Mouse (Mus musculus): ENCODE measurements around the gene Immp2l.

Gene Immp2l

GRCm38 (mm10) chr12:41047085-41047766 is 23.3 kb downstream of the Immp2l start:
- in situ Hi-C loops (cut with MboI, MseI): loop anchor here (25.0 kb wide), 1 partner anchor 810 kb away; the partner anchor contains the start of gene Ifrd1

- in situ Hi-C loops (cut with MboI, MseI): no loop called here
Observed at GRCm38 (mm10) chr12:41050945-41051344, 27.1 kb downstream of the Immp2l start.

DNA sequence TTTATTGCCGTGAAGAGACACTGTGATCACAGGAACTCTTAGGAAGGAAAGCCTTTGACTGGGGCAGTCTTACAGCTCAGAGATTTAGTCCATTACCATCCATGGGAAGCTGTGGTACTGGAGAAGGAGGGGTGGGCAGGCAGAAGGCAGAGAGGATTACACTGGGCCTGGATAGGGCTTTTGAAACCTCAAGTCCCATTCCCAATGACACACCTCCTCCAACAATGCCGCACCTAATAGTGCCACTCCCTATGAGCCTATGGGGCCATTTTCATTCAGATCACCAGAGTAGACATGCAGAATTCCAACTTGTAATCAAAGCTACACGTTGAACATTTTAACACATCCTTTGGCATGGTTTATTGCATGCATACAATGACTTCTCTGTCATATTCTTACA is 29.0 kb downstream of the Immp2l start:
- in situ Hi-C loops (cut with MboI, MseI): no loop called here

DNA sequence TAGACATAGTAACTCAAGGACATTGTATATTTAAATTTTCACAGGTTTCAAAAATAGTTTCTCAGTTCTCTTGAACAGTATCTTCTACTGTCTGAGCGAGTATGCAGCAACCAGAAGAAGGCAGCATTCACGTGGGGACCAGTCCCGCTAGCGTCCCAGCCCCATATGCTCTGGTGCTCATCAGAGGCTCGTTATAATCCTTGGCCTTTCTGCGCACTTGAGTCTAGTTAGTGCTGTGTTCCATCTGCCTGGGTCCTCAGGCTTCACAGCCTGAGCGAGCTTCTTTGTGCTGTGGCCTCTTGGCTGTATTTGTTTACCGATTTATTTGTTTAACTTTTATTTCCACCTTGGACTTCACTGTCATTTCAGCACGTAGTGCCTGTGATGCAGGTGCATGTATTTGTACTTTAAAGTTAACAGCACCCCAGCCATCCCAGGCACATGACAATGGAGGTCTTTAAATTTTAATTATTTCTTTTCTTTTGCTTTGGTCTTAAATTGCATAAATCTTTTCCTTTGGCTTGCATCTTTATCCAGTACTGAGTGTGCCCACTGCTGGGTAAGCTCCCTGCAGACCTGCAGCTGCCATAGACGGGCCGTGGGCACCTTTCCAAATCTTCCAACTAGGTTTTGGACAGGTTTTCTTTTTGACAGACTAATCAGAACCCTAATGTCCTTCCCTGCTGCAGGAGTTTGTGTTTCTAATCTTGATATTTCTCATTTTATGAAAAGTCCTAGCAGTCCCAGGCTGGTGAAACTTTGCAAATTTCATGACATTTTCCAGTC is 30.3 kb downstream of the Immp2l start:
- in situ Hi-C loops (cut with MboI, MseI): no loop called here

GRCm38 (mm10) chr12:41055941-41056340 is 32.1 kb downstream of the Immp2l start:
- in situ Hi-C loops (cut with MboI, MseI): no loop called here

GRCm38 (mm10) chr12:41063281-41063680 is 39.4 kb downstream of the Immp2l start:
- in situ Hi-C loops (cut with MboI, MseI): no loop called here

GRCm38 (mm10) chr12:41081843-41082242 is 58.0 kb downstream of the Immp2l start:
- in situ Hi-C loops (cut with MboI, MseI): no loop called here

- in situ Hi-C loops (cut with MboI, MseI): no loop called here
Observed at GRCm38 (mm10) chr12:41084370-41085089, 60.6 kb downstream of the Immp2l start.

GRCm38 (mm10) chr12:41089931-41090366 is 66.1 kb downstream of the Immp2l start:
- in situ Hi-C loops (cut with MboI, MseI): no loop called here

DNA sequence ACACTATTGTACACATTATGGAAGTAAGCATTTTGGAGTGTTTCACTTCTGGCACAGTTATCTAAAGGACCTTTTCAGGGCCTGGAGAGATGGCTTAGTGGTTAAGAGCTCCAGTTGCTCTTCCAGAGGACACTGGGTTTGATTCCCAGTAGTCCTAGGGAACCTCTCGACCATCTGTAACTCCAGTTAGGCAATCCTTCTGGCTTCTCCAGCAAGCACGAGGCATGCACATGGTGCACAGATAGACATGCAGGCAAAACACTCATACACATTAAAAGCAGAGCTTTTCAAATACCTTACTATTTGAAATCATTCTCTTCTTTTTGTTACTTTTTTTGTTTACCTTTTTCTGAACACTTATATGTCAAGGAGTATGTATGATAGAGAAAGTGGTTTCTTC is 66.9 kb downstream of the Immp2l start:
- in situ Hi-C loops (cut with MboI, MseI): no loop called here

DNA sequence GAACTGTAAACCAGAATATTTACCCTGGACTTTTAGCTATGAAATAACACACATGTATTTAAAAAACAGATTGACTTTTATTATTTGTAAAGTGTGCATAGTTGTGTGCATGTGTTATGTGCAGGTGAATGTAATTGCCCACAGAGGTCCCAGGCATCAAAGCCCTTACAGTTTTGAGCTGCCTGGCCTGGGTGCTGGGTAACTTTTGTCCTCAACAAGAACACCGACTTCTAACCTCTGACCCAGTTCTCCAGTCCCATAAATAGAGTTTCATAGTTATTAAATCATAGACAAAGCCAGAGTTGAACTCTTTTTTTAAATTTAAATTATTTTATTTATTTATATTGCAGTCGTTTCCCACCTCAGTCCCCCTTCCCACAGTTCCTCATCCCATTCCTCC is 67.4 kb downstream of the Immp2l start:
- in situ Hi-C loops (cut with MboI, MseI): no loop called here

- in situ Hi-C loops (cut with MboI, MseI): no loop called here
Observed at GRCm38 (mm10) chr12:41096045-41096444, 72.2 kb downstream of the Immp2l start.

DNA sequence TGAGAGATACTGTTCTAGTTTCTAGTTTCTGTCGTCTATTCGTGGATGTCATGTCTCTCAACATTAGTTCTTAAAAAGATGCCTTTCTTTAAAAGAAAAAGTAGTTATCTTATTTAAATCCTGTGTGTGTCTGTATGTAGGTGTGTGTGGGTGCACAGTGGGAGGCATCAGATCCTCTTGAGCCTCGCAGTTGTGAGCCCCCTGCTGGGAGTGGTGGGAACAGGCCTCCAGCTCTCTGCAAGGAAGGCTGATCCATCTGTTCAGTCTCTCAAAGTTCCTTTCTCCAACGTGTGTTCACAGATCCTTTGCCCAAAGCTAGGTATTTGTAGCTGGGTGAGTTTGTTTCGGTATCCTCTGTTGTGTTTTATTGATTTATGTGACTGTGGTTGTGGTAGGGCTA is 73.5 kb downstream of the Immp2l start:
- in situ Hi-C loops (cut with MboI, MseI): no loop called here

DNA sequence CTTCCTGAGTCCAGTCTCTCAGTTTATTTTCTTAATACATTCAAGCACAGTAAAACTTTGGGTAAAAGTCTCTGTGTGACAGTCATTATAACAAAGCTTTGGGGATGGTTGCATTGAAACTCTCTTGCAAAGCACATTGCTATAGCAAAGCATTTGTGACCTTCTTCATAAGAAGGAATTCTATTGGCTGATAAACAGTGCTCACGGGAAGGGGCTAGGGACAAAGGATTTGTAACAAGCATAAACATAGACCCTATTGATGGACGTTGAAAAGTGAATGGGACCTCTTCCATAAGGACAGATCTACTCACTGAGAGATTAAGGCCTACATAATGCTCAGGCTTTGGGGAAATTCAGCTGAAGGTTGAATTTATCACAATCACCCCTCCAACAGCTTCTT is 85.1 kb downstream of the Immp2l start:
- in situ Hi-C loops (cut with MboI, MseI): loop anchor here (25.0 kb wide), 1 partner anchor 378 kb away; the partner anchor contains the start of gene Lrrn3

DNA sequence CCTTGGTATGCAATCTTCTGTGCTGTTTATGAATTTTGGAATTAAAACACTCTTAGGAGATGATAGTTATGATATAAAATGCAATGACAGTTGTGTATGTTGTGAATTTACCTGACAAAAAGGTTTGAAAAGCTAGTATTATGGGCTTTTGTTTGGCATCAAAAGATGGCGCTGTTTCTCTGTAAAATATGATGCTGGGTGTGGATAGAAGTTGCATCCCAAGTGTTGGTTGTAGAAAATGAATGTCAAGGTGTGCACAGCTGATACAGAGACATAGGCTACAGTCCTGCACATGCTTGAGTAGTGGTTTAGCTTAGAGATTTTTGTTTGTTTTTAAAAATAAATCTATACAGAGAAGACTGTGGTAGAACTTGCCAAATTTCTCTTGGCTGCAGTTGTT is 87.6 kb downstream of the Immp2l start:
- in situ Hi-C loops (cut with MboI, MseI): loop anchor here (25.0 kb wide), 1 partner anchor 376 kb away; the partner anchor contains the start of gene Lrrn3

- in situ Hi-C loops (cut with MboI, MseI): loop anchor here (25.0 kb wide), 1 partner anchor 375 kb away; the partner anchor contains the start of gene Lrrn3
Observed at GRCm38 (mm10) chr12:41112137-41112536, 88.2 kb downstream of the Immp2l start.

DNA sequence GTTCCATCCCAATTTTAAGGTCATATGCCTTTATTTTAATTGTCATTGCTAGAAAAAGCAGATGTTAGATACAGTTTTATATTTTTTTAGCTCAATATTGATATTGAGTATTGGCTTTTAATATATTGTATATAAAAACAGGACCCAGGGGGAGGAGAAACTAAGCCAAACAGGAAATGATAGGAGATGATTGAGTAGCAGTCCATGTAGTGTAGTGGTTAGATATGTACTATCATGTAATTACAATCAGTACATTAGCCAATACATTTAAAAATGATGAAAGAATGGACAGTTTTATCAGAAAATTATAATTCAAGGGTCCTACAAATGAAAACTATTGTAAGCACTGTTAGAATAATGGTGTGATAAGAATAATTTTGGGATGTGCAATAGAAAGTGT is 94.5 kb downstream of the Immp2l start:
- in situ Hi-C loops (cut with MboI, MseI): loop anchor here (25.0 kb wide), 1 partner anchor 369 kb away; the partner anchor contains the start of gene Lrrn3

DNA sequence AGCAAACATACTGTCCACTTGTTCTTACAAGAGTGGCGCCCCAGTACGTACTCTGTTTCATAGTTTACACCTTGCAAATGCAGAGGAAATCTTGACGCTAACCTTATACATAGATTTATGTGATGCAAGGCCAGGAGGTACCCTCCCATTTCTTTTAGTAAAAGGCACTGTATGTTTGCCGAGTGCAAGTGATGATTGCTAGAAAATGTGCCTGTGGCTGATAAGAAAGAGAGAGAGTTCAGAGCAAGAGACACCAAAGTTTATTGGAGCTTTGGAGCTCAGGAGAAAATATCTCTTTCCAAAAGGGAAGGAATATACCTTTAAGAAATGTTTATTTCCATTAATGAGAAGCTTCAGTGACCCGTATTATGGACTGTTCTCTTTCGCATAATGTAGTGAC is 95.8 kb downstream of the Immp2l start:
- in situ Hi-C loops (cut with MboI, MseI): loop anchor here (25.0 kb wide), 1 partner anchor 368 kb away; the partner anchor contains the start of gene Lrrn3

- in situ Hi-C loops (cut with MboI, MseI): loop anchor here (25.0 kb wide), 1 partner anchor 364 kb away; the partner anchor contains the start of gene Lrrn3
Observed at GRCm38 (mm10) chr12:41123207-41123606, 99.3 kb downstream of the Immp2l start.

DNA sequence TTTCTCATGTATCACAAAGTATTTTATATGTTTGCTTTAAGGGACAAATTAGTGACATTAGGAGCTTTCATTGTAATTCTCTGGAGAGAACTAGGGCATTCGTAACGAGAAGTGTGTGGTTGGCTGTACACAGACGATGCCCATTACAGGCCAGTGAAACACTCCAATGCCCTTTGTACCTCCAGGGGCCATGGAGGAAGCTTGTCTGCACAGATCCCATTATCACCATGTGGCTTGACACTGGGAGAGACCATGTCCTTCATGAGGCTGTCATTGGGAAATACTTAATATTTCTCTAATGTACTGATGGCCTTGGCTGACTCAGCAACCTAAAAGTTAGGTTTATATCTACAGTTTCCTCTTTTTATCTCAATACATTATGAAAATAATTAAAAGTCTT is 111.0 kb downstream of the Immp2l start:
- in situ Hi-C loops (cut with MboI, MseI): no loop called here

DNA sequence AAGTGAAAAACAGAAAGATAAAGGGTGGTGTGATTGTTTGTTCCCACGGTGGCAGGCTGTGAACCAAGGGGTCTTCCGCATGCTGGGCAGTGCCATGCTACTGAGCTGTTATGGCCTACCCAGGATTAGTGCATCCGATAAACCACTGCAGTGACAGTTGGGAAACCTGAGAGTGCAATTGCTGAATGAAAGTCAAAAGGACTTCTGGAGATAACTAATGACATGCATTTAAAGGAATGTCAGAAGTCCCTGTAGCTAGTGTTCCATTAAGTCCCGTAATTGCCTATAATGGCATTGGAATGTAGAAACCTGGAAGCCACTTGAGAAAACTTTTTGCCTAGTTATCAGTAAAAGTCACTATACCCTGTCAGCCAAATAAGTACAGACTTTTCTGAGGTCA is 135.7 kb downstream of the Immp2l start:
- in situ Hi-C loops (cut with MboI, MseI): no loop called here

DNA sequence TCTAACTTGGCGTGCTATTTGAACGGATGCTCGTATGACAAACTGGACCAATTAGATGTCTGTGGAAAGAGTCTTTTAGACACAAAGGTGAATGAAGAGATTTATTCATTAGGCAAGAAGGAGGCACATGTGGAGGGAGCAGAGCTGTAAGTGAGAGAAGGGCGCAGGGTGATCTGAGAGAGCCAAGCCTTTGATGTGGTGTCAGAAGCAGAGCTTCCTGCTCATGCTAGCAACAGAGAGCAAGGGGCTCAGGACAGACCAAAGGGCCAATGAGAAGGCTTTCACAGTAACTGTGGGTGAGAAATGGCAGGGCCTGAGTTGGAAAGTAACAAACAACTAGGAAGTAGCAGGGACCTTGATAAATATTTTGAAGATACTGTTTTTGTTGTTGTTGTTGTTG is 143.9 kb downstream of the Immp2l start:
- in situ Hi-C loops (cut with MboI, MseI): no loop called here
